Mouse (Mus musculus) adipocyte (in vitro differentiated cells): ENCODE results near the gene Cfap299.

Experiments used
- DNase-seq: peaks from one replicate; pipeline ENCODE4 v3.0.0-alpha.2; 2016; ENCODE audit warnings: low spot score

The Cfap299 gene

DNA sequence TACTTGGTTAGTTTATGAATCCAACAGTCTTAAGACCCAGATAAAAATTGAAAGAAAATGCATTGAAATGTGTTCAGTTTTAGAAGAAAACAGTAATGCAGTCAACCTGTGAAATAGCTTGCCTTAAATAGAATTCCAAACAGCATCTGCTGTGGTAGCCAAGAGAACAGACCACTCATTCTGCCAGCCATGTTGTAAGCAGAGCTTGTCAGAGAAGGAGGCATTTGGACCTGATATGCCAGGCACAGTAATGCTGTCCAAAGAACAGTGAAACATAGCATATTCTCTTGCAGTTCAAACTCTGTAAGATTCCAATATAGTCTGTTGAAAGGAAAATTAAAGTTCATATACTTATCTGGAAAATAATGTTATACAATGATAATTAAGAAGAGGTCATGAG lies 321.2 kb downstream of the Cfap299 start:
- no peak for DNase-seq

GRCm38 (mm10) chr5:98651049-98651448 lies 321.9 kb downstream of the Cfap299 start:
- no peak for DNase-seq

DNA sequence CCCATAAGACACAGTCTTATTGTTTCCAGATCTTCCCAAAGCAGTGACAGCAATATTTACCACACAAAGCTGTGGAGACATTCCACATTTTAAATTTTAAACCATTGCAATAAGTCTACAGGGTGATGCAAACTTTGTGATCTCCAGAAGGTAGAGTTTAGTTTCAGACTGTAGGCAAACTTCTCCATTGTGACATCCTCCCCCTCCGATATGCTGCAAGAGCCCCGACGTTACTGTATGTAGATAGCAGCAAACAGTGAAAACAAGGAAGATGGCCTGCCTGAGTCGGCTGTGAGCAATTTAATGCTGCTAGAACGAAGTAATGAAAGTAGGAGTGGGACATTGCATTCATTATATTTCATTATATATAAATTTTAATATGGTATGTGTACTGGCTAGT lies 359.1 kb downstream of the Cfap299 start:
- no peak for DNase-seq

GRCm38 (mm10) chr5:98692070-98692469 lies 363.0 kb downstream of the Cfap299 start:
- DNase-seq: no peak

DNA sequence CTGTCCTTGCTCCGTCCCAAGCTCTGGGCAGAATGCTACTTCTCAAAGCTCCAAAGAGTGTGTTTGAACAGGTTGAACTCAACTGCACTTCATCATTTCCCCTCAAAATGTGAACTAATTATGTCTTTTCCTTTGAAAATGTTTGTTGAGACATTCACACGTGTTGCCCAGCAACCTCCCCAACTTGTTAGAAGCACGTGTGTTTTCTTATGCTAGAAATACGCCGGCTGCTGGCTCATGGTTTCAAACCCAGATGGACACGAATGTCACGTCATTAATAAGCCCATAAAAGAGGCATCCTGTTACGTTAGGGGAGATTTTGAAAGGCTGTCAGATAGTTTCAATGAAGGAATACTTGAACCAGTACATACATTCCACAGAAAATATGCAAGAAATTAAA lies 367.2 kb downstream of the Cfap299 start:
- DNase-seq: no peak

GRCm38 (mm10) chr5:98703963-98704362 lies 374.9 kb downstream of the Cfap299 start:
- DNase-seq: no peak

DNA sequence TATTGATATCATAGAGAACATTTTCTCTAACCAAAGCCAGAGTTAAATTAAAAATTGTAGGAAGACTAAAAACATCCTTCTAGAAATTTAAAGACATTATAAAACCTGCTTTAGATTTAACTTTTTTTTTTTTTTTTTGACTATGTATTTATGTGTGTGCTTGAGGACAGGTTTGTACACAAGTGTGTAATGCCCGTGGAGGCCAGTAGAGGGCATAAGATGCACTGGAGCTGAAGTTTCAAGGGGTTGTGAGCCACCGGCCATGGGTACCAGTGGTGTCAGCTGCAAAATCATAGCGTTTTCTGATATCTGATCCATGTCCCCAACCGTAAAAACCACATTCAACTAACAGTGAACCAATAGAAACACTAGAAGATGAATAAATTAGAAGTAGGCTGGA lies 377.5 kb downstream of the Cfap299 start:
- DNase-seq: no peak

- DNase-seq: no peak
Measured at GRCm38 (mm10) chr5:98715392-98715791, 386.3 kb downstream of the Cfap299 start.

DNA sequence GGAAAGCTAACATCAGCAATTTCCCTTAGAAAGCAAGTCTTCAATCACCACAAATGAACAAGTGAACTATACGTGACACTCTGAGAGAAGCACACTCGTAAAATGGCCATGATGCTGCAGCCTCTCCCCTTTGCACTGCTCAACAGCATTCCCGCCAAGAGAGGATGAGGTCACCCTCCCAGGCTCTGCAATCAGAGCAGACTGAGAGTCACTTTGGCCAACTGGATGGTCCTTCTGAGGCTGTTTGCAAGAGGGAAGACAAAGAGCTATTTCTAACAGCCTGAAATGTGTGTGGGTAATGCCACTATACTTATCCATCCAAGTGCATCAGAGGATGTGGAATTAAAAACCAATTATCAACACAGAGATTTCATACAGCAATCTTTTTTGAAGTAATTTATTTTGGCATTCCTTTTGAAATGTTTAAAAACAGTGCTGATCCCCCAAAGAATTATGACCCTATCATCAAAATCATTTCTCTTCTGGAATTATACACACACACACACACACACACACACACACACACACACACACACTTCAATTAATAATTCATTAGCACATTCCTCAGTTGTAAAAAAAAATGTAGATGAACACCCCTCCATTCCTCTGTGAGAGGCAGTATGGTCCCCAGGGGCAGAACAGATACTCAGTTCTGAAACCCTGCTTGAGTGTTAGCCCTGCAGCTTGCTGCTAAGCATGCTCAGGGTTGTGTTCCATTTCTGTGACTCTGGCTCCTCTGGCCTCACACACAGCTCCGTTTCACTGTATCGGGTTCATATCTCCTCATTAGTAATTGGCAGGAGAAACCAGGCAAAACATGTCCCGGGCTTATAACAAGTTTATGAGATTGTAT lies 403.3 kb downstream of the Cfap299 start:
- DNase-seq: no peak

- DNase-seq: no peak
Measured at GRCm38 (mm10) chr5:98733010-98733399, 403.9 kb downstream of the Cfap299 start.

- peak; percentile 4 for DNase-seq
Measured at GRCm38 (mm10) chr5:98761858-98762652, 433.0 kb downstream of the Cfap299 start.

DNA sequence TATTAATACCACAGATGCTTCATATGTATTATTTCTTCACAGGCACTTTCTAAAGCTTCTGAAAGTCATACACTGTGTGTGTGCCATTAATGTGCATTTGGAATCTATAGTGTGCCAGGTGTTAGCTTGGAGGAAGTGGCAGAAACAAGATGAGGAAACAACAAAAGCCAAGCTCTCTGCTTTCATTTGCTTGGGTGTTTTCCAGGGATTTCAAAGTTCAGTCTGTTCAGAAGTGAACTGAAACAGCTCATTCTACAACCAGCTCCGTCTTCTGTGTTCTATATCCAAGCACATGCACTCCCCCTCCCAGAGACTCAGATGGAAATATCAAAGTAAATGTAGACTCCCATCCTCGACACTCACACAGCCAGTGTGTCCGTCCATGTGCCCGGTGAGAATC lies 449.5 kb downstream of the Cfap299 start:
- no peak for DNase-seq

DNA sequence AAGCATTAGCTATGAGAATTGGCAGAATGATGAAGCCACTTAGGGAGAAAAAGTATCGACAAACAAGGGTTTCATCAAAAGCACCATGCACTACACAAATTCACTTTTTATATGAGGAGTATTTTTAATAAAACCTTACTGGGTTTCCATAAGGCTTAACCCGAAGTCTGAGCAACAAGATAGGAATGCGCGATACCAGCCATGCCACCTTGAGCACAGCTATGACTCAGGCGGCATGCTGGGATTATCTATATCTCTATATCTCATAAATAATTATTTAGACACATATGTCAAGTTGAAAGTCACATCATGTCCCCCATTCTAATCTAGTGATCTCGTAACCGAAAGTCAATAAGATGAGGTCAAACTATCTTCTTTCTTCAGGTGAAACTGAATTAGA lies 453.0 kb downstream of the Cfap299 start:
- no peak for DNase-seq

DNA sequence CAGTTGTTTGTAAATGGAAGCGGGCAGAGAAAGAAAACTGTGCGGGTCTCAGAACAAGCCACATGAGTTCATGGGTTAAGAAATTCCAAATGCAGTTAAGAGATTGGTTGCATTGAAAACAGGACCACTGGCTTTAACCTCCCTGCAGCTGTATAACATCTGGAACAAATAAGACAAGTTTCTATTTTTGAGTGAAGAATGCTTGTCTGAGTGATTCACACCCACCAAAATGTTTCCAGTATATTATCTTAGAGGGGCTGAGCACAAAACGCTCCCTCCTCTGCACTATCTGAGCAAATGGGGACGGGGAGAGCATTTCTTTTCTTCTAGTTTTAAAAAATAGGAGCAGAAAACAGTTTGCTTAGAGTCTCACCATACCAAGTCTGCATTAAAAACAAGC lies 458.6 kb downstream of the Cfap299 start:
- DNase-seq: no peak

- no peak for DNase-seq
Measured at GRCm38 (mm10) chr5:98788568-98788967, 459.5 kb downstream of the Cfap299 start.

- peak; percentile 10 for DNase-seq
Measured at GRCm38 (mm10) chr5:98790894-98791607, 461.9 kb downstream of the Cfap299 start.

DNA sequence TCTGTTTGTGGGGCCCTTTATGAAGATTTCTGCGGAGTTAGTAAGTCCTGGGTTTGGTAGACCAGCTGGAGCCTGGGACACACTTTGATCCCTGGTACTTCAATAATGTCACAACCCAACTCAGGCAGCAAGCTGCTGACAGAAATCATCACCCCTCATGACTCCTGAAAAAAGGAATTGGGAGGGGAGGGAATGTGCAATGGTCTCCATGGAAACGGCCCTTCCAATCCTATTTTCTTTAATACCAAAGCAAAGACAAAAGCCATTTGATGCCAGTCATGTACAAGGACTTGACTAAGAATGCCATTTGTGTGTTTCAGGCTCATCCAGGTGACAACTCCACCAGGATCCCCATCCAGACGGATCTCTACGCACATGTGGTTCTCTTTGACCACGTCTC lies 472.4 kb downstream of the Cfap299 start:
- DNase-seq: no peak

DNA sequence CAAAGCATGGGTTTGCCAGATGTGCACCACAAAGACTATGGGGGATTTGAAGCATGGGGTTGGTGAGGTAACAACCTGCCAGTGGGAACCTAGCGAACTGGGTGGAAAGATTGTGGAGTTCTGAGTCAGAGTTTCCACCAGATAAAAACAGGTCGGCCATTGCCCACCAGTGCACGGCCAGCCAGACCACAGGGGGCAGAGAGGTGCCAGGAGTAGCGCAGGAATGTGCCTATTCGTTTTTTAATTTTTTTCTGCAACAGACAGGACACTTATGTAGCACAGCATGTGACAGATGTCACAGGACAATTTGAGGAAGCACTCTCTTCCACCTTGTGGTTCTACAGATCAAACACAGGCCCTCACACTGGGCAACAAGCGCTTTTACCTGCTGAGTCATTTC lies 475.7 kb downstream of the Cfap299 start:
- no peak for DNase-seq

- DNase-seq: no peak
Measured at GRCm38 (mm10) chr5:98806492-98806891, 477.4 kb downstream of the Cfap299 start.

DNA sequence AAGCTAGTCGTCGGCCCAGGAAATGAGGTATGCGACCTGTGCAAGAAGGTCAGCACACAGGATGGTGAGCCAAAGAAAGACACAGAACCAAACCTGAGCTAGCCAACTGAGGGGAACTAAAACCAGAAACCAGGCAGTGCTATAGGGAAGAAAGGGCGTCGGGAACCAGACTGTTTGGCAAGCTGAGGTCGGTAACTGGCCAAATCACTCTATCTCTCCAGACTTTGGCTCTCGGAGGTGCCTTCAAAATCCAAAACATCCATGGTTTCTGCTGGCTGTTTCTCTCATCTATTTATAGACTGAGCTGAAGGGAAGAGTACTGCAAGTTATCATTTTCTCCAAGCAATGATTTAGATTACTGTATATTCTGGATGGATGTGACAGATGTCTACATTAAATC lies 477.9 kb downstream of the Cfap299 start:
- DNase-seq: no peak

- no peak for DNase-seq
Measured at GRCm38 (mm10) chr5:98807953-98808352, 478.8 kb downstream of the Cfap299 start.

DNA sequence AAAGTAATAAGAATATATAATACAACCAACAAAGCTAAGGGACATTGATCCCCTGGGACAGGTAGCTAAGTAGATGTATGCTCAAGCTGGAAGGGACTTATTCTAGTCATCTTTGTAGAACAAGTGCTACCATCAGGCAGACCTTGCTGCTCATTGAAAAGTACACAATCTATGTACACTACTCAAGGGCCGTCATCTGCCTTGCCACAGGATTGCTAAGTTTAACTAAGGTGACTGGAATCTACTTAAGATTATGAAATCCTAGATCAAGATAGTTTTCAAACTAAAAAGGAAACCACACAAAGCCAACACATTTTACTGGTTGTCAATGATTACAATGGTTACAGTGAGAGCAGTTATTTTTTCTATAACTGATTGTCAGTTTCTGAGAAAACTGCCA lies 483.3 kb downstream of the Cfap299 start:
- no peak for DNase-seq

DNA sequence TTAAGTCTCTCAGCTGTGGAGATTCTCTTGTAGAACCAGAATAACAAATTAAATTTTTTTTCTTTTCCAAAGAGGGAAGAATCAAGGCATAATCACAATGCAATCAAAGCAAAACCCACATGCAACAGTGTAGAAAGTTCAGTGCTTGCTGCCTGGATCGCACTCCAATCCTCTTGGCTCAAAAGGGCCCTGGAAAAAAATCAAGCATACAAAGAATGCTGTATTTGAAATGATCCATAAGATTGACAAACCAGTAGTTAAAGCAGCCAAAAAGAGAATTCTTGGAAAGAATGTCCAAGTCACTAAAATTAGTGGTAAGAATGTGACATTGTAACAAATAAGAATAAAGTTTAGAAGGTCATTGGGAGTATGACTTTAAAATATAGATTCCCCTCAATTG lies 486.2 kb downstream of the Cfap299 start:
- no peak for DNase-seq
